Mouse (Mus musculus) testis, adult 2 months (tissue): ENCODE measurements around the gene Adam1b. TPM values are rescaled to one million over a fixed set of nuclear protein-coding genes. Genes with fewer than 3 reads are reported as not detected.

Experiments
- H3K27ac ChIP-seq: fragments of 200-500 bp; 2 replicates; pipeline ENCODE4 v1.5.1; 2012; ENCODE audit warnings: low read depth, low read length; ENCODE audit not compliant: control insufficient read depth, insufficient read depth
- H3K27me3 ChIP-seq: fragments of 200-500 bp; 2 replicates; pipeline ENCODE4 v1.6.1; 2012; ENCODE audit warnings: mild to moderate bottlenecking, low read length, moderate library complexity; ENCODE audit not compliant: control insufficient read depth, insufficient read depth
- H3K36me3 ChIP-seq: fragments of 200-500 bp; 2 replicates; pipeline ENCODE4 v1.6.1; 2012; ENCODE audit warnings: mild to moderate bottlenecking, low read length; ENCODE audit not compliant: control insufficient read depth, insufficient read depth
- H3K4me1 ChIP-seq: fragments of 200-500 bp; 2 replicates; pipeline ENCODE4 v1.6.1; 2012; ENCODE audit warnings: low read length; ENCODE audit not compliant: control insufficient read depth, insufficient read depth
- H3K4me3 ChIP-seq: fragments of 200-500 bp; 2 replicates; pipeline ENCODE4 v1.5.1; 2012; ENCODE audit warnings: low read depth, mild to moderate bottlenecking, low read length, moderate library complexity, mixed read lengths; ENCODE audit not compliant: control insufficient read depth
- CTCF ChIP-seq: fragments of 200-500 bp; IDR thresholded peaks from 2 replicates; pipeline ENCODE4 v1.5.1; 2012; ENCODE audit warnings: low read depth, mild to moderate bottlenecking, inconsistent platforms, low read length, moderate library complexity; ENCODE audit not compliant: control insufficient read depth, insufficient read depth, insufficient replicate concordance
- POLR2A ChIP-seq: fragments of 200-500 bp; IDR thresholded peaks from 2 replicates; pipeline ENCODE4 v1.6.1; 2012; ENCODE audit warnings: low read depth, mild to moderate bottlenecking, inconsistent platforms, low read length, moderate library complexity; ENCODE audit not compliant: control insufficient read depth
- polyA plus RNA-seq: library from polyadenylated mRNA; depleted of rRNA; stranded (reverse); fragments of >200 nt; gene quantifications from 2 replicates; pipeline ENCODE4 v1.2.3, GENCODE M21; 2012

The Adam1b gene
- polyA plus RNA-seq, 1 experiment = 85.1 TPM

- no peaks in the 10 kb centered on the region for H3K4me1 ChIP-seq
- no peaks in the 10 kb centered on the region for H3K27me3 ChIP-seq
- H3K36me3 ChIP-seq = peaks cover 1% of the 10 kb centered on the region; the same call in 1 of the 2 replicates
- TF ChIP-seq POLR2A (no peak), CTCF (no peak)
- no peak overlapping the region for H3K4me3 ChIP-seq
- no peak overlapping the region for H3K27ac ChIP-seq
Measured at GRCm38 (mm10) chr5:121493305-121493704, 9.9 kb downstream of the Adam1b start.

- Histone ChIP-seq H3K36me3 (no peaks in the 10 kb centered on the region), H3K27me3 (no peaks in the 10 kb centered on the region), H3K4me3 (no peak overlapping the region), H3K4me1 (no peaks in the 10 kb centered on the region), H3K27ac (no peak overlapping the region)
- no peak for TF ChIP-seq POLR2A
- TF ChIP-seq CTCF = no peak
Measured at GRCm38 (mm10) chr5:121484801-121485200, 18.4 kb downstream of the Adam1b start.

DNA sequence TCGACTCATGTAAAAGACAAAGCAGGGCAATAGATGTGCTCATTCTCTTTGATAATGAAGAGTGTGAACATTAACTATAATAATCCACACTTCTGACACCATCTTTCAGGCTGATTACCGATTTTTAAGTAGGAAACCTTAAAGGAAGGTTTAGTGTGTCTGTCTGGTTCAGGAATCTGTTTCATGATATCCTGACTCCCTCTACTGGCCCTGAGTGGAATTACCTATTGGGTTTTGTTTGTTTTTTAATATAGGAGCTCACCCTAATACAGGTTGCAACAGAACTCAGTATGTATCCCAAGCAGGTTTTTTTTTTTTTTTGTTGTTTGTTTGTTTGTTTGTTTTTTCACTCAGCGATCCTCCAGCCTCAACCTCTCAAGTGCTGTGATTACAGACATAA, 25.6 kb downstream of the Adam1b start:
- no peaks in the 10 kb centered on the region for H3K4me1 ChIP-seq
- H3K36me3 ChIP-seq = no peaks in the 10 kb centered on the region; the same call in 1 of the 2 replicates
- no peaks in the 10 kb centered on the region for H3K27me3 ChIP-seq
- no peak overlapping the region for H3K27ac ChIP-seq
- no peak overlapping the region for H3K4me3 ChIP-seq
- no peak for TF ChIP-seq POLR2A
- no peak for TF ChIP-seq CTCF

- no peaks in the 10 kb centered on the region for H3K4me1 ChIP-seq
- TF ChIP-seq POLR2A = no peak
- TF ChIP-seq CTCF = no peak
- H3K27me3 ChIP-seq = no peaks in the 10 kb centered on the region
- H3K4me3 ChIP-seq = no peak overlapping the region
- H3K36me3 ChIP-seq = no peaks in the 10 kb centered on the region; the same call in 1 of the 2 replicates
- H3K27ac ChIP-seq = no peak overlapping the region
Measured at GRCm38 (mm10) chr5:121476040-121476439, 27.2 kb downstream of the Adam1b start.

- Histone ChIP-seq H3K27me3 (no peaks in the 10 kb centered on the region), H3K4me3 (no peak overlapping the region), H3K27ac (no peak overlapping the region), H3K36me3 (no peaks in the 10 kb centered on the region; the same call in 1 of the 2 replicates), H3K4me1 (no peaks in the 10 kb centered on the region)
- TF ChIP-seq CTCF (no peak), POLR2A (no peak)
Measured at GRCm38 (mm10) chr5:121474610-121475009, 28.6 kb downstream of the Adam1b start.

DNA sequence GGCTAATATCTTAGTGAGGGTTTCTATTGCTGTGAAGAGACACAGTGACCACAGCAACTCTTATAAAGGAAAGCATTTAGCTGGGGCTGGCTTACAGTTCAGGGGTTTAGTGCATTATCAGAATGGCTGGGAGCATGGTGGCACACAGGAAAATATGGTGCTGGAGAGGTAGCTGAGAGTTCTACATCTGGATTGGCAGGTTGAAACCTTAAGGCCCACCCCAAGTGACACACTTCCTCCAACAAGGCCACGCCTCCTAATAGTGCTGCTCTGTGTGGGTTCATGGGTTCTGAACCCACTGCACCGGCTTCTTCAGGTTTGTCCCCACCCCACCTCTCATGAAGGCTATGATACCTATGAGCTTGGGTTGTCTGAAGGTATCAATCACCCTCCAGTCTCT, 30.8 kb downstream of the Adam1b start:
- Histone ChIP-seq H3K4me3 (no peak overlapping the region), H3K36me3 (no peaks in the 10 kb centered on the region; the same call in 1 of the 2 replicates), H3K27me3 (no peaks in the 10 kb centered on the region), H3K27ac (no peak overlapping the region), H3K4me1 (no peaks in the 10 kb centered on the region)
- TF ChIP-seq POLR2A = no peak
- TF ChIP-seq CTCF = no peak

- no peaks in the 10 kb centered on the region; the same call in 1 of the 2 replicates for H3K36me3 ChIP-seq
- H3K4me1 ChIP-seq = no peaks in the 10 kb centered on the region
- no peak overlapping the region for H3K27ac ChIP-seq
- no peaks in the 10 kb centered on the region for H3K27me3 ChIP-seq
- no peak for TF ChIP-seq CTCF
- TF ChIP-seq POLR2A = no peak
- no peak overlapping the region for H3K4me3 ChIP-seq
Measured at GRCm38 (mm10) chr5:121469566-121469965, 33.7 kb downstream of the Adam1b start.

GRCm38 (mm10) chr5:121463601-121464250, 39.5 kb downstream of the Adam1b start:
- H3K4me1 ChIP-seq = no peaks in the 10 kb centered on the region
- no peak overlapping the region for H3K4me3 ChIP-seq
- no peak overlapping the region for H3K27ac ChIP-seq
- no peaks in the 10 kb centered on the region for H3K36me3 ChIP-seq
- TF ChIP-seq POLR2A (no peak), CTCF (no peak)
- H3K27me3 ChIP-seq = no peaks in the 10 kb centered on the region
